Mouse (Mus musculus) stomach, postnatal 0 days (tissue): Measurements from ENCODE around the gene Olfr420. TPM values are rescaled to one million over a fixed set of nuclear protein-coding genes. Genes with fewer than 3 reads are reported as not detected.

Experiments used
- ATAC-seq: fragments of 200-750 bp; cut with Nextera tagmentation; 2 replicates; pipeline ENCODE4 v1.8.0; 2017; ENCODE audit not compliant: low FRiP score, low TSS enrichment
- DNase-seq: peaks from one replicate; pipeline ENCODE4 v3.0.0-alpha.2; 2016; ENCODE audit warnings: low spot score
- H3K27ac ChIP-seq: fragments of 300-500 bp; sonication (generic); replicated peaks from 2 replicates; pipeline ENCODE4 v1.5.1; 2014; ENCODE audit warnings: mild to moderate bottlenecking, control low read depth
- H3K27me3 ChIP-seq: fragments of 300-500 bp; sonication (generic); 2 replicates; pipeline ENCODE4 v1.6.1; 2014; ENCODE audit warnings: low read length; ENCODE audit not compliant: control insufficient read depth, insufficient read depth
- H3K36me3 ChIP-seq: fragments of 300-500 bp; sonication (generic); 2 replicates; pipeline ENCODE4 v1.6.1; 2014; ENCODE audit warnings: low read length, mixed read lengths; ENCODE audit not compliant: control insufficient read depth, insufficient read depth
- H3K4me1 ChIP-seq: fragments of 300-500 bp; sonication (generic); replicated peaks from 2 replicates; pipeline ENCODE4 v1.6.1; 2014; ENCODE audit warnings: antibody characterized with exemption; ENCODE audit not compliant: control insufficient read depth, insufficient read depth
- H3K4me2 ChIP-seq: fragments of 300-500 bp; sonication (generic); replicated peaks from 2 replicates; pipeline ENCODE4 v1.6.1; 2014; ENCODE audit warnings: low read depth, mild to moderate bottlenecking, control low read depth, moderate library complexity
- H3K4me3 ChIP-seq: fragments of 300-500 bp; sonication (generic); 2 replicates; pipeline ENCODE4 v1.5.1; 2014; ENCODE audit warnings: low read depth, low read length, control low read depth
- H3K9ac ChIP-seq: fragments of 300-500 bp; sonication (generic); 2 replicates; pipeline ENCODE4 v1.6.1; 2014; ENCODE audit warnings: mild to moderate bottlenecking, low read length, control low read depth, mixed read lengths
- H3K9me3 ChIP-seq: fragments of 300-500 bp; sonication (generic); 2 replicates; pipeline ENCODE4 v1.6.1; 2016; ENCODE audit warnings: low read length; ENCODE audit not compliant: control insufficient read depth
- CTCF ChIP-seq: IDR thresholded peaks from 2 replicates; pipeline ENCODE4 v1.5.1; 2016; ENCODE audit warnings: antibody characterized with exemption, low read depth, mild to moderate bottlenecking, moderate library complexity
- EP300 ChIP-seq: optimal IDR thresholded peaks from 2 replicates; pipeline ENCODE3; 2016; ENCODE audit warnings: antibody characterized with exemption
- WGBS: fragments of 180-500 bp; shearing (Covaris S2); extraction: QIAGEN DNeasy Blood & Tissue Kit; methylation state at CpG from one replicate; pipeline ENCODE4 v1.1.7; 2014; 5-methylcytosine and 5-hydroxymethylcytosine counted together
- polyA plus RNA-seq: library from polyadenylated mRNA; unstranded; fragments of >200 nt; fragmentation: Nextera tagmentation; extraction: Ambion mirVana; gene quantifications from 2 replicates; pipeline ENCODE4 v1.2.1, GENCODE M21; 2015

The Olfr420 gene
- polyA plus RNA-seq, 1 experiment from 2014 or later: not detected

GRCm38 (mm10) chr1:174149289-174149688 is 6.1 kb upstream of the Olfr420 start:
- Histone ChIP-seq H3K27ac (no peak overlapping the region), H3K27me3 (no peaks in the 10 kb centered on the region), H3K4me3 (no peak overlapping the region), H3K9me3 (no peaks in the 10 kb centered on the region), H3K9ac (no peak overlapping the region), H3K36me3 (no peaks in the 10 kb centered on the region), H3K4me1 (no peaks in the 10 kb centered on the region), H3K4me2 (no peak overlapping the region)
- 91% methylated on average over 2 of the region's 2 CpGs for WGBS
- DNase-seq: no peak
- TF ChIP-seq CTCF (no peak), EP300 (no peak)
- no peak for ATAC-seq

DNA sequence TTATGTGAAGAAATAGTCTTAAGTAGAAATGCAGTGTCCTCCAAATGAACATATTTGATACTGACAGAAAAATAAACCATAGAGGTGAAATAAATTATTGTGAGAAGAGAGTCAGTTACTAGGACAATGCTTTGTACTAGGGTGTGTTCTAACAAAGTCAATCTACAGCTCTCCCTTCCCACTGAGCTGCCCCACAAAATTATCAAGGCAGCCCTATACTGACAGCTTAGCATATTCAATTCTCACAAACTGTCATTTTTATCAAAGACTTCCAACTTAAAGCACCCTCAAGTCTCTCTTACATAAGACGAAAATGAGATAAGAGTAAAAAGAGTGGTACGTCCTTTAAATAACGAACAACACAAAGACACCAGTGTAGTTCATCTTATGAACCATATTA is 2.2 kb downstream of the Olfr420 start:
- no peaks in the 10 kb centered on the region for H3K9me3 ChIP-seq
- H3K27ac ChIP-seq: no peak overlapping the region
- DNase-seq: no peak
- no peaks in the 10 kb centered on the region for H3K4me1 ChIP-seq
- WGBS: 80% methylated on average over 3 of the region's 3 CpGs
- no peaks in the 10 kb centered on the region for H3K27me3 ChIP-seq
- H3K4me3 ChIP-seq: no peak overlapping the region
- no peak overlapping the region for H3K9ac ChIP-seq
- no peak for ATAC-seq
- no peaks in the 10 kb centered on the region for H3K36me3 ChIP-seq
- H3K4me2 ChIP-seq: no peak overlapping the region
- TF ChIP-seq EP300 (no peak), CTCF (no peak)

DNA sequence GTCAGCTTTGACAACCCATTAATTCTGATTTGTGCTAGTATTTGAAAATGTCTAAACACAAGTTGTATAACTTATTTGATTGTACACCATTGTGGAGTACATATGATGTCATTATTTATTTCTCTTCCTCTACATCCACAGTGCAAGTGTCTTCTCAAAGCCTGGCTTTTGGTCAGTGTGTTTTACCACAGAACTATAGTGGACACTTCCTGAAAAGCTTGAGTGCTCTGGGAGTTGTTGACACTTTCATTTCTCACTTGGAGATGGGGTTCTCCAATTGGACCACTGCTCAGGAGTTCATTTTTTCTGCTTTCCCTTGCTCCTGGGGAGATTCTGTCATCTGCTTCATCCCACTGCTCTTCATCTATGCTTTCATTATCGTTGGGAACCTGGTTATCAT is 3.1 kb downstream of the Olfr420 start:
- no peaks in the 10 kb centered on the region for H3K9me3 ChIP-seq
- 92% methylated on average over 1 of the region's 1 CpGs for WGBS
- ATAC-seq (no peak), DNase-seq (no peak)
- H3K27me3 ChIP-seq: no peaks in the 10 kb centered on the region
- TF ChIP-seq EP300 (no peak), CTCF (no peak)
- H3K4me1 ChIP-seq: no peaks in the 10 kb centered on the region
- H3K36me3 ChIP-seq: no peaks in the 10 kb centered on the region
- no peak overlapping the region for H3K4me2 ChIP-seq
- no peak overlapping the region for H3K9ac ChIP-seq
- H3K27ac ChIP-seq: no peak overlapping the region
- H3K4me3 ChIP-seq: no peak overlapping the region

GRCm38 (mm10) chr1:174159095-174159494 is 3.7 kb downstream of the Olfr420 start:
- WGBS: 85% methylated on average over 10 of the region's 10 CpGs
- no peaks in the 10 kb centered on the region for H3K36me3 ChIP-seq
- no peaks in the 10 kb centered on the region for H3K4me1 ChIP-seq
- H3K4me3 ChIP-seq: no peak overlapping the region
- TF ChIP-seq CTCF: no peak
- no peak for TF ChIP-seq EP300
- H3K27ac ChIP-seq: no peak overlapping the region
- no peak overlapping the region for H3K4me2 ChIP-seq
- ATAC-seq (no peak), DNase-seq (no peak)
- H3K27me3 ChIP-seq: no peaks in the 10 kb centered on the region
- no peak overlapping the region for H3K9ac ChIP-seq
- no peaks in the 10 kb centered on the region for H3K9me3 ChIP-seq

DNA sequence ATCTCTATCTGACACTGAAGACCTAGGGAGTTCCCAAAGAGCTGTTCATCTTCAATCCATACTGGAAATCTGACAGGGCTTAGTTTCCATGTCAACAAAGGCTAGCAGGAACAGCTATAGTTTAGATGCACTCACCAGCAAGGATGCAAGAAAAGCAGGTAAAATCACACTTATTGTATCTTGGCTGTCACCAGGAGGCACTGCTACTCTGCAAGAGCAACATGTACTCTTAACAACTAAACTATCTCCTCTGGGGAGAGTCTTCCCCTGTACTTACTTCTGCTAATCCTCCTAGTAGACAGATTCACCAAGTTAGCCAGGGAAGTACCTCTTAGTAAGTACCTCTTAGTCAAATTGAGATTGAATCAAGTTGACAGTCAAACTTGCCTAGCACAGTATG is 13.6 kb downstream of the Olfr420 start:
- H3K27ac ChIP-seq: no peak overlapping the region
- TF ChIP-seq CTCF: no peak
- no peak for TF ChIP-seq EP300
- H3K4me1 ChIP-seq: no peaks in the 10 kb centered on the region
- no peak overlapping the region for H3K4me2 ChIP-seq
- no peak overlapping the region for H3K9ac ChIP-seq
- no peaks in the 10 kb centered on the region for H3K9me3 ChIP-seq
- H3K4me3 ChIP-seq: no peak overlapping the region
- DNase-seq: no peak
- H3K27me3 ChIP-seq: no peaks in the 10 kb centered on the region
- ATAC-seq: no peak
- no peaks in the 10 kb centered on the region for H3K36me3 ChIP-seq

DNA sequence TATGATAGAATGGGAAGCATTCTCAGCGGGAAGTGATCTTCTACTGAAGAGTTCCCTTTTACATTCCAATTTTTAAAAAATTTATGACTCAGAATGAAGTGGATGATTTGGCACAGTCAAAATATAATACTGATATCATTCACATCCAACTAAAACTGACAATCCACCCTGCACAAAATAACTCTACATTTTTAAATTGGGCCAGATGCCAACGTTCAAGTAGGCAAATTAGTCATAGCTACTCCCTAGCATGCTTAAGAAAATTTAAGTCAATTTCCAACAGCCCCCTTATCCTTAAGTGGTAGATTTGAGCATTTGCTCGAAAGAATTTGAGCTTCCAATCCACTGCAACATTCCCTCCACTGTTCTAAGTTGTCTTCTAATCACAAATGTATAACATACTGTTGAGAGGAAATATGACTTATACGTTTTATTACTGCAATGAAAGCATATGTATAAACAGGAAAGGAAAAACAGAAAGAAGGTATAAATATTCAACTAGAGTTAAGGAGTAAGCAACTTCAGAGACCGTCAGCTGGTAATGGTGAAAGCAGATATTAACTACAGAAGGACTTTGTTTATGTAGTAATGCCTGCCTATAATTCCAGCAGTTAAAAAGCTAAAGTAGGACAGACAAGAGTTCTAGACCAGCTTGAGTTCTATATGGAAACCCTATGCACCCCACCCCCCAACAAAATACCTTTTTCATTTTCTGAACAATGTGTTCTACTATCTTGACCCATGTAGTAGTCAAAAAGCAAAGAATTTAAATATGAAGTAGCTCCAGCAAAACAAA is 15.5 kb downstream of the Olfr420 start:
- H3K9me3 ChIP-seq: no peaks in the 10 kb centered on the region
- no peaks in the 10 kb centered on the region for H3K4me1 ChIP-seq
- H3K9ac ChIP-seq: no peak overlapping the region
- H3K4me2 ChIP-seq: no peak overlapping the region
- no peaks in the 10 kb centered on the region for H3K27me3 ChIP-seq
- H3K4me3 ChIP-seq: no peak overlapping the region
- ATAC-seq (no peak), DNase-seq (no peak)
- 58% methylated on average over 5 of the region's 5 CpGs for WGBS
- TF ChIP-seq CTCF (no peak), EP300 (no peak)
- no peaks in the 10 kb centered on the region for H3K36me3 ChIP-seq
- no peak overlapping the region for H3K27ac ChIP-seq
